Mouse (Mus musculus): ENCODE measurements around the gene Slc22a12. TPM values are rescaled to one million over a fixed set of nuclear protein-coding genes. Genes with fewer than 3 reads are reported as not detected.

Gene Slc22a12
- polyA plus RNA-seq, 1 experiment from 2014 or later: 0.20 TPM

DNA sequence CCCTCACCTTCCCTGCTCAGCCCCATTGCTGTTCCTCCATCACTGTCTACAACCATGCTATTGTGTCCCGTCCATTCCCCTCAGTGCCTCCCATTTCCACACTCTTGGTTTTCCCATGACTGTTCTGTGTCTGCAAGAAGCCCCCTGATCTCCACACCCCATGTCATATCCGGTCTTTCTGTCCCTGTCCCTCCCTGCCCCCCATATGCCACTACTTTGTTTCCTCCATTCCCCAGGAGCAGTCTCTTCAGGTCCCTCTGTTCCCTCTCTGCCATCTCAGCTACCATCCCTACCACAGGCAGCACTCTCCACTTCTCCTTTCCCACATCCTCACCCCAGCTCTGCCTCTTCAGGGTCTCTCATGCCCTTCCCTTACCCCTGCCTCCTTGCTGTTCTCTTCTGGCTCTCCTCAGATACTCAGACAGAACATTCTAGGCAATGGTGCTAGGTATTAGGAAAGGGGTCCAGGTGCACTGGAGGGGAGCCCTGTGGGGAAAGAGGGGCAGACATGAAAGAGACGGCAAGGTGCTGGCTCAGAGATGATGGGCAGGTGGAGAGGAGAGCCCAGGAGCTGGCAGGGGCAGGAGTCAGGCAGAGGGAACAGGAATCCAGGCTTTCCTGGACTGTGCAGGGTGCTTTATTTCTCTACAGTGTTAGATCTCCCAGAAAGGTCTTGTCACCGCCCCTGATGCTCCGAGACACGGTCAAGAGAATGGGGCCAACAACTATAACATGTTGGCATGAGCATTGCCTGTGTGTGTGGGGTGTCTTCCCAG lies 42.8 kb downstream of the Slc22a12 start:
- Histone ChIP-seq H3K4me2 (replicated peaks; ENCODE audit: low read depth, low read length) (no peak overlapping the region), H3K9me3 (ENCODE audit: low read length) (no peaks in the 10 kb centered on the region), H3K27me3 (replicated peaks; ENCODE audit: insufficient read depth, low read length) (peaks cover 66% of the 10 kb centered on the region), H3K9ac (replicated peaks; ENCODE audit: low read depth) (no peak overlapping the region), H3K36me3 (ENCODE audit: insufficient read depth, low read length) (no peaks in the 10 kb centered on the region), H3K27ac (ENCODE audit: low read length) (no peak overlapping the region), H3K4me3 (ENCODE audit: low read depth, low read length) (no peak overlapping the region), H3K4me1 (ENCODE audit: insufficient read depth, low read depth, low read length) (peaks cover 14% of the 10 kb centered on the region; the same call in 1 of the 2 replicates)
- no peak for TF ChIP-seq EP300 (IDR thresholded peaks at IDR 0.05)
- no peak for TF ChIP-seq CTCF (IDR thresholded peaks at IDR 0.05)
- DNase-seq (ENCODE audit: low spot score) (no peak), ATAC-seq (no peak)
- 47% methylated on average over 6 of the region's 6 CpGs for WGBS

DNA sequence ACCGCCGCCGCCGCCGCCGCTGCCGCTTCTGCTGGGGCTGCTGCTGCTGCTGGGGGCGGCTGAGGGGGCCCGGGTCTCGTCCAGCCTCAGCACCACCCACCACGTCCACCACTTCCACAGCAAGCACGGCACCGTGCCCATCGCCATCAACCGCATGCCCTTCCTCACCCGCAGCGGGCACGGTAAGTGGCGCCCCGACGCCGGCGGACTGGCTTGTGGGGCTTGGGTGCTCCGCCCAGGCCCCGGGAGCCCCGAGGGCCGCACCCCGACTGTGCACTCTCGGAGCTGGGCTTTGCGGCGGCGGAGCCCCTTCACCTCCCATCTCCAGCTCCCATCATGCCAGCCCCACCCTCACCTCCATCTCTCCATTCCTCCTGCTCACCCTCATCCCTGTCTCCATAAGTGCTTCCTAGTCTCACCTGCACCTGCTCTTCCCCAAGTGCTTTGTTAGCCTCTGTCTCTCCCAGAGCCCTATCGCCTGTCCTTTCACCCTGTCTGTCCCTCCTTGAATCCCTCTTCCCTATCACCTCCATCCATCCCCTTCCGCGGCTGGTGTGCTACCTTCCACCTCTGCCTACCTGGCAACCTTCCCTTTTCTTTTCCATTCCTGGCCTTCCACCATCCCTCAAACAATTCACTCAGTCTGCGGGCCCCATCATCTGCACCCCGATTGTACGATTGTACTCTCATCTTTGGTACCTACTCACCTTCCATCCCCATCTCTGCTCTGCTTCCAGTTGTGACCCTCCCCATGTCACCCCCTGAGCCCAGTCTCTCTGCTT lies 44.3 kb downstream of the Slc22a12 start:
- H3K4me1 ChIP-seq (ENCODE audit: insufficient read depth, low read depth, low read length): peaks cover 11% of the 10 kb centered on the region; the same call in 1 of the 2 replicates
- ATAC-seq (no peak), DNase-seq (ENCODE audit: low spot score) (no peak)
- H3K9me3 ChIP-seq (ENCODE audit: low read length): no peaks in the 10 kb centered on the region
- WGBS: 5% methylated on average over 30 of the region's 38 CpGs
- peak overlapping the region; percentile 28 for H3K4me3 ChIP-seq (ENCODE audit: low read depth, low read length)
- no peak overlapping the region for H3K27ac ChIP-seq (ENCODE audit: low read length)
- no peak for TF ChIP-seq CTCF (IDR thresholded peaks at IDR 0.05)
- TF ChIP-seq EP300 (IDR thresholded peaks at IDR 0.05): no peak
- no peaks in the 10 kb centered on the region for H3K36me3 ChIP-seq (ENCODE audit: insufficient read depth, low read length)
- H3K4me2 ChIP-seq (replicated peaks; ENCODE audit: low read depth, low read length): peak overlapping the region; percentile 57
- peaks cover 70% of the 10 kb centered on the region for H3K27me3 ChIP-seq (replicated peaks; ENCODE audit: insufficient read depth, low read length)
- no peak overlapping the region for H3K9ac ChIP-seq (replicated peaks; ENCODE audit: low read depth)

DNA sequence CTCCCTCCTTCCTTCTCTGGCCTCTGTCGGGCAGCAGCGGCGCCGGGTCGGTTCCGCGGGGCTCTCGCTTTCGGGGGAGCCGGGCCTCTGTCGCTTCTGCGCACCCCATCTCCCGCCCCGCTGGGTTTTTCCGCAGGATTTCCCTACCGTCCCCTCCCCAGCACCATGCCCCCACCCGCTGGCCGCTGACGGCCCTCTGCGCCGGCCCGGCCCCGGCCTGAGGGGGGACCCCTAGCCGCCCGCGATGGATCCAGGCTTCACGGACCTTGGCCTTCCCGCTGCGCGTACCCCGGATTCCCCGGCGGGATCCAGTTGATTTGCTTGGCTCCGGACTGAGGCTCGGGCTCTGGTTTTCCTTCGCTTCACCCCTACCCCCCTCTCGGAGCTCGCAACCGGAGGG lies 45.0 kb downstream of the Slc22a12 start:
- Histone ChIP-seq H3K27me3 (replicated peaks; ENCODE audit: insufficient read depth, low read length) (peaks cover 68% of the 10 kb centered on the region), H3K9ac (replicated peaks; ENCODE audit: low read depth) (no peak overlapping the region), H3K4me2 (replicated peaks; ENCODE audit: low read depth, low read length) (peak overlapping the region; percentile 57), H3K27ac (ENCODE audit: low read length) (no peak overlapping the region), H3K9me3 (ENCODE audit: low read length) (no peaks in the 10 kb centered on the region), H3K4me1 (ENCODE audit: insufficient read depth, low read depth, low read length) (peaks cover 11% of the 10 kb centered on the region; the same call in 1 of the 2 replicates), H3K4me3 (ENCODE audit: low read depth, low read length) (peak overlapping the region; percentile 28), H3K36me3 (ENCODE audit: insufficient read depth, low read length) (no peaks in the 10 kb centered on the region)
- WGBS: under 1% methylated on average over 32 of the region's 39 CpGs
- no peak for TF ChIP-seq EP300 (IDR thresholded peaks at IDR 0.05)
- TF ChIP-seq CTCF (IDR thresholded peaks at IDR 0.05): no peak
- DNase-seq (ENCODE audit: low spot score) (no peak), ATAC-seq (peak; percentile 14; the same call in 1 of the 2 replicates)

DNA sequence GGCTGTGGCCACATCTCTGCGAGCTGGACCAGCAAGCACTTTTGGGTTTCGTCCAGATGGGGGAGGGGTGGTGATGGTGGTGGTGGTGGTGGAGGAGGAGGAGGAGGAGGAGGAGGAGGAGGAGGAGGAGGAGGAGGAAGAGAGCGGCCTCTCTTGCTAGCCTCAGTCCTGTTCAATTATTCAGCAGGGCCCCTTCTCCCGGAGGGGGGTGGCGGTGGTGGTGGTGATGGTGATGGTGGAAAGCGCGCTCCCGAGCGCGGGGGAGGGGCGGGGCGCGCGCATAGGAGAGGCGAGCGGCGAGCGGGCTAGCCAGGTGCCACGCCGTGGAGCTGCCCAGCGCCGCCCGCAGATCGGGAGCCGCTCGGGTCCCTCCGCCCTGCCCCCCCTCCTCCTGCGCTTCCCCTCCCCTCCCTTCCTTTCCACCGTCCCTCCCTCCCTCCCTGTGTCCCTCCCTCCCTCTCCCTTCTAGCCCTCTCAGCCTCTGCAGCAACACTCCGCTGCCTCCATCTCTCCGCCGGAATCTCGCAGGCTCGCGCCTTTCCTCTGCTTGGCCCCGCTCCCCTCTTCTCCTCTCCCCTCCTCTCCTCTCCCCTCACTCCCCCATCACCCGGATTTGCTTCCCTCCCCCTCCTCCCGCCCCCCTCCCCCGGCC lies 45.6 kb downstream of the Slc22a12 start:
- no peaks in the 10 kb centered on the region for H3K9me3 ChIP-seq (ENCODE audit: low read length)
- no peak overlapping the region for H3K9ac ChIP-seq (replicated peaks; ENCODE audit: low read depth)
- no peak for TF ChIP-seq EP300 (IDR thresholded peaks at IDR 0.05)
- no peak for TF ChIP-seq CTCF (IDR thresholded peaks at IDR 0.05)
- no peak overlapping the region for H3K27ac ChIP-seq (ENCODE audit: low read length)
- peaks cover 11% of the 10 kb centered on the region; the same call in 1 of the 2 replicates for H3K4me1 ChIP-seq (ENCODE audit: insufficient read depth, low read depth, low read length)
- no peaks in the 10 kb centered on the region for H3K36me3 ChIP-seq (ENCODE audit: insufficient read depth, low read length)
- WGBS: 0% methylated on average over 4 of the region's 39 CpGs
- H3K4me2 ChIP-seq (replicated peaks; ENCODE audit: low read depth, low read length): peak overlapping the region; percentile 57
- H3K27me3 ChIP-seq (replicated peaks; ENCODE audit: insufficient read depth, low read length): peaks cover 66% of the 10 kb centered on the region
- DNase-seq (ENCODE audit: low spot score): no peak
- peak; percentile 15; the same call in 1 of the 2 replicates for ATAC-seq
- H3K4me3 ChIP-seq (ENCODE audit: low read depth, low read length): peak overlapping the region; percentile 28

DNA sequence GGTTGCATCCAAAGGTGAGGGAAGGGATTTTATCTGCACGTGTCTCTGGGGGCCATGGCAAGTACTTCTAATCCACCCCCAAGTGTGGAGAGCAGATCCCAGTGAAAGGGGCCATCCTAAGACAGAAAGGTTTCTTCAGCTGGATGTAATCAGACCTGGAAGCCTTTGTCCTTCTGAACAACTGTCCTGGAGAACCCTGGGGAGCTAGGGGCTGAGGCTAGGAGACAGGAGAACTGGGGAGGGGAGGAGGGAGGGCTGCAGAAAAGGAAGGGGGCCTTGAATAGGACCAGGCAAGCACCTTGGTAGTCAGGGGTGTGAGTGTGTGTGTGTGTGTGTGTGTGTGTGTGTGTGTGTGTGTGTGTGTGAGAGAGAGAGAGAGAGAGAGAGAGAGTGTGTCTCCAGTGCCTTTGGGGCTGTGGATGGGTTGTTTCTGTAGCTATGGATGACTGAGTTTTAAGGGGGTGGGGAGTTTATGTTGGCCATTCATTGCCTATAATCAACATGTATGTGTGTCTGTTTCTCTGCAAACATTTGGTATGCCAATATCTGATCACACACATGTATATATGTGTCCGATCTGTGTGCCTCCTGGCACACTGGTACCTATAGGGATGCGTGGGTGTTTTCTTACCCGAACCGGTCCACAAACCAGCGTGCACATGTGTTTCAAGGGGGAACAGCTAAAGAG lies 46.2 kb downstream of the Slc22a12 start:
- Histone ChIP-seq H3K9me3 (ENCODE audit: low read length) (no peaks in the 10 kb centered on the region), H3K4me3 (ENCODE audit: low read depth, low read length) (no peak overlapping the region), H3K9ac (replicated peaks; ENCODE audit: low read depth) (no peak overlapping the region), H3K4me2 (replicated peaks; ENCODE audit: low read depth, low read length) (no peak overlapping the region), H3K27me3 (replicated peaks; ENCODE audit: insufficient read depth, low read length) (peaks cover 59% of the 10 kb centered on the region; the same call in 1 of the 2 replicates), H3K27ac (ENCODE audit: low read length) (no peak overlapping the region), H3K4me1 (ENCODE audit: insufficient read depth, low read depth, low read length) (peaks cover 6% of the 10 kb centered on the region; the same call in 1 of the 2 replicates), H3K36me3 (ENCODE audit: insufficient read depth, low read length) (no peaks in the 10 kb centered on the region)
- DNase-seq (ENCODE audit: low spot score) (no peak), ATAC-seq (no peak)
- 3% methylated on average over 6 of the region's 6 CpGs for WGBS
- TF ChIP-seq CTCF (IDR thresholded peaks at IDR 0.05) (no peak), EP300 (IDR thresholded peaks at IDR 0.05) (no peak)

All from lung, postnatal 0 days (tissue).